Comparison of ENCODE assay signal across 17 mouse cellular contexts in genomic region chr9:46968970-46969369, GRCm38 (mm10). TPM values are rescaled to one million over a fixed set of nuclear protein-coding genes. Genes with fewer than 3 reads are reported as not detected.
A peak's percentile ranks its signal among the peaks of the same experiment; 100 is the strongest.
DNase-seq lines count a peak whose midpoint lies in the region; ATAC-seq and TF ChIP-seq lines count a peak whose summit lies in the region.
"Had no signal": no experiment of that assay in that cellular context is flagged by ENCODE, and none has a peak within 500 bp of the region (broad histone marks: within the 10 kb centered on the region; RNA-seq: fewer than 3 reads in every experiment).

No protein-coding gene starts in this region.

- H3K9ac ChIP-seq in heart, embryonic 12.5 days: no peak overlapping the region
- H3K9ac ChIP-seq in intestine, embryonic 16.5 days (ENCODE audit: low read depth, low read length): no peak overlapping the region
- H3K9ac ChIP-seq in intestine, postnatal 0 days (ENCODE audit: low read depth, low read length): no peak overlapping the region
- H3K9ac ChIP-seq in embryonic facial prominence, embryonic 11.5 days (replicated peaks; ENCODE audit: low read length): no peak overlapping the region
- H3K9ac ChIP-seq: kidney, embryonic 15.5 days had no signal

- peak; percentile 36; the same call in 1 of the 2 replicates for ATAC-seq in heart, embryonic 12.5 days (ENCODE audit: insufficient number of reproducible peaks, low FRiP score)
- ATAC-seq in intestine, embryonic 16.5 days: no peak
- ATAC-seq in intestine, postnatal 0 days: no peak
- 0 out of 2 replicates have a peak, but pooled peaks have one; percentile 39 for ATAC-seq in embryonic facial prominence, embryonic 11.5 days (replicated peaks; ENCODE audit: insufficient number of reproducible peaks, low FRiP score, low TSS enrichment, low read depth)

- H3K36me3 ChIP-seq in heart, embryonic 12.5 days: no peaks in the 10 kb centered on the region
- no peaks in the 10 kb centered on the region for H3K36me3 ChIP-seq in intestine, embryonic 16.5 days (ENCODE audit: control insufficient read depth, insufficient read depth, low read length)
- H3K36me3 ChIP-seq in intestine, postnatal 0 days (ENCODE audit: control insufficient read depth, insufficient read depth): no peaks in the 10 kb centered on the region
- H3K36me3 ChIP-seq in embryonic facial prominence, embryonic 11.5 days (replicated peaks; ENCODE audit: control insufficient read depth, insufficient read depth, low read depth, low read length): no peaks in the 10 kb centered on the region
- H3K36me3 ChIP-seq: kidney, embryonic 15.5 days had no signal

- 0 out of 2 replicates have a peak overlapping the region, but pooled peaks have one; percentile 40 for H3K27ac ChIP-seq in heart, embryonic 12.5 days (ENCODE audit: poor library complexity, severe bottlenecking)
- H3K27ac ChIP-seq in intestine, embryonic 16.5 days (ENCODE audit: low read length): 0 out of 2 replicates have a peak overlapping the region, but pooled peaks have one; percentile 1
- no peak overlapping the region for H3K27ac ChIP-seq in intestine, postnatal 0 days (ENCODE audit: low read depth, low read length)
- no peak overlapping the region for H3K27ac ChIP-seq in embryonic facial prominence, embryonic 11.5 days (replicated peaks; ENCODE audit: low read depth, low read length)
- H3K27ac ChIP-seq: kidney, embryonic 15.5 days had no signal

- DNase-seq in heart, postnatal 25 days (ENCODE audit: low spot score): no peak
- peak; percentile 46 for DNase-seq in embryo, embryonic 10.5 days (ENCODE audit: low spot score)
- DNase-seq in embryonic facial prominence, embryonic 11.5 days (ENCODE audit: low spot score): no peak
- no peak for DNase-seq in spleen, postnatal 36 days (ENCODE audit: low spot score in 2 of 2)
- DNase-seq: adrenal gland, adult 2 months; cerebellum, adult 18-20 months; gastrocnemius, postnatal 36 days; lung, postnatal 14 days had no signal

- peaks cover 48% of the 10 kb centered on the region for H3K27me3 ChIP-seq in heart, embryonic 12.5 days (replicated peaks)
- no peaks in the 10 kb centered on the region for H3K27me3 ChIP-seq in intestine, embryonic 16.5 days (replicated peaks; ENCODE audit: control insufficient read depth, insufficient read depth, low read length)
- no peaks in the 10 kb centered on the region for H3K27me3 ChIP-seq in intestine, postnatal 0 days (replicated peaks; ENCODE audit: control insufficient read depth, insufficient read depth, low read length)
- no peaks in the 10 kb centered on the region for H3K27me3 ChIP-seq in embryonic facial prominence, embryonic 11.5 days (ENCODE audit: control insufficient read depth, insufficient read depth, low read length)
- H3K27me3 ChIP-seq: kidney, embryonic 15.5 days had no signal

- 16% methylated on average over 6 of the region's 6 CpGs for WGBS in heart, embryonic 12.5 days
- WGBS in intestine, embryonic 16.5 days: 24% methylated on average over 6 of the region's 6 CpGs
- 33% methylated on average over 6 of the region's 6 CpGs for WGBS in intestine, postnatal 0 days
- 30% methylated on average over 6 of the region's 6 CpGs for WGBS in embryonic facial prominence, embryonic 11.5 days

- H3K4me3 ChIP-seq in heart, embryonic 12.5 days: no peak overlapping the region
- no peak overlapping the region for H3K4me3 ChIP-seq in intestine, embryonic 16.5 days (ENCODE audit: low read length)
- no peak overlapping the region for H3K4me3 ChIP-seq in intestine, postnatal 0 days (ENCODE audit: low read depth, low read length)
- H3K4me3 ChIP-seq in embryonic facial prominence, embryonic 11.5 days (ENCODE audit: low read depth, low read length): no peak overlapping the region
- H3K4me3 ChIP-seq: kidney, embryonic 15.5 days had no signal

- H3K9me3 ChIP-seq in heart, embryonic 12.5 days (replicated peaks): no peaks in the 10 kb centered on the region
- H3K9me3 ChIP-seq in intestine, embryonic 16.5 days (ENCODE audit: control insufficient read depth, low read length): no peaks in the 10 kb centered on the region
- no peaks in the 10 kb centered on the region for H3K9me3 ChIP-seq in intestine, postnatal 0 days (ENCODE audit: control insufficient read depth)
- H3K9me3 ChIP-seq in embryonic facial prominence, embryonic 11.5 days (replicated peaks; ENCODE audit: control insufficient read depth, low read length): no peaks in the 10 kb centered on the region
- H3K9me3 ChIP-seq: kidney, embryonic 15.5 days had no signal

- no peak for TF ChIP-seq CTCF in intestine, postnatal 0 days (IDR thresholded peaks at IDR 0.05; ENCODE audit: low read depth)

- intact Hi-C loops in heart, postnatal 25 days (cut with DNase I): no loop called here

- peak overlapping the region; percentile 45 for H3K4me2 ChIP-seq in heart, embryonic 12.5 days
- H3K4me2 ChIP-seq in intestine, embryonic 16.5 days (ENCODE audit: low read depth, low read length): no peak overlapping the region
- no peak overlapping the region for H3K4me2 ChIP-seq in intestine, postnatal 0 days (replicated peaks; ENCODE audit: low read depth)
- H3K4me2 ChIP-seq in embryonic facial prominence, embryonic 11.5 days (ENCODE audit: low read depth, low read length): no peak overlapping the region
- H3K4me2 ChIP-seq: kidney, embryonic 15.5 days; midbrain, embryonic 11.5 days had no signal

- peaks cover 17% of the 10 kb centered on the region for H3K4me1 ChIP-seq in heart, embryonic 12.5 days (replicated peaks)
- no peaks in the 10 kb centered on the region; the same call in 1 of the 2 replicates for H3K4me1 ChIP-seq in intestine, embryonic 16.5 days (ENCODE audit: control insufficient read depth, insufficient read depth, low read length)
- H3K4me1 ChIP-seq in intestine, postnatal 0 days (replicated peaks; ENCODE audit: control insufficient read depth, insufficient read depth, low read length): no peaks in the 10 kb centered on the region
- no peaks in the 10 kb centered on the region for H3K4me1 ChIP-seq in embryonic facial prominence, embryonic 11.5 days (ENCODE audit: control insufficient read depth, insufficient read depth, low read length)
- H3K4me1 ChIP-seq: kidney, embryonic 15.5 days had no signal

RNA-seq across cellular contexts. Expression of gene Gm4791, which starts 29.6 kb away (rescaled TPM):
- not detected in 2 replicates for polyA plus RNA-seq in heart, embryonic 12.5 days (2016; fragmentation: Nextera tagmentation; extraction: Ambion mirVana)
- not detected for total RNA-seq in heart, postnatal 25 days (2021)
- polyA plus RNA-seq in intestine, embryonic 16.5 days (2015; fragmentation: Nextera tagmentation; extraction: Ambion mirVana): not detected in 2 replicates
- polyA plus RNA-seq in intestine, postnatal 0 days (2015; fragmentation: Nextera tagmentation; extraction: Ambion mirVana): not detected in 2 replicates
- polyA plus RNA-seq in embryonic facial prominence, embryonic 11.5 days (2014; fragmentation: Nextera tagmentation; extraction: Ambion mirVana): not detected in 2 replicates
- total RNA-seq: adrenal gland, adult 2 months; gastrocnemius, postnatal 36 days; layer of hippocampus, adult 8-10 months; MEL had no signal
- polyA plus RNA-seq: adrenal gland, adult 2 months; kidney, embryonic 15.5 days; liver, embryonic 16.5 days; midbrain, embryonic 11.5 days; spleen, adult 2 months had no signal

Comparison
In these comparisons a context has a peak if more than half of its experiments do, and no peak if none do; other contexts are left out.
1. H3K27ac ChIP-seq: peak in heart, embryonic 12.5 days (single experiment) and intestine, embryonic 16.5 days (single experiment); none in intestine, postnatal 0 days (single experiment) and embryonic facial prominence, embryonic 11.5 days (single experiment).
2. ATAC-seq: peak in heart, embryonic 12.5 days (single experiment) and embryonic facial prominence, embryonic 11.5 days (single experiment); none in intestine, embryonic 16.5 days (single experiment) and intestine, postnatal 0 days (single experiment).